Mouse (Mus musculus) macrophage (primary cell): ENCODE measurements around the gene Pknox1. TPM values are rescaled to one million over a fixed set of nuclear protein-coding genes. Genes with fewer than 3 reads are reported as not detected.
A peak's percentile ranks its signal among the peaks of the same experiment; 100 is the strongest.
"Not testable (repeated sequence)": the region's sequence is repeated elsewhere in the genome, so short reads cannot be mapped to it uniquely, and the experiment has no call there.

Source experiments
- H3K27ac ChIP-seq: fragments of 350-480 bp; formaldehyde crosslinking; 2 replicates; pipeline ENCODE4 v1.9.0; 2021
- H3K36me3 ChIP-seq: fragments of 350-480 bp; formaldehyde crosslinking; 2 replicates; pipeline ENCODE4 v1.9.0; 2021; ENCODE audit errors: inconsistent target
- H3K4me3 ChIP-seq: fragments of 350-480 bp; formaldehyde crosslinking; 2 replicates; pipeline ENCODE4 v1.9.0; 2021; ENCODE audit errors: inconsistent target
- H3K79me2 ChIP-seq: fragments of 350-480 bp; formaldehyde crosslinking; 2 replicates; pipeline ENCODE4 v1.9.0; 2021; ENCODE audit errors: inconsistent target
- WGBS: methylation state at CpG from one replicate; pipeline ENCODE4 v1.1.7; 2026; ENCODE audit warnings: inconsistent platforms; ENCODE audit not compliant: missing documents; 5-methylcytosine and 5-hydroxymethylcytosine counted together
- polyA plus RNA-seq: library from polyadenylated mRNA; stranded (reverse); fragments of 250-400 nt; gene quantifications from 3 replicates; pipeline ENCODE4 v1.2.4, GENCODE M21; 2018; ENCODE audit warnings: inconsistent platforms

Gene Pknox1
- polyA plus RNA-seq, 1 experiment from 2014 or later: 6.6 TPM

DNA sequence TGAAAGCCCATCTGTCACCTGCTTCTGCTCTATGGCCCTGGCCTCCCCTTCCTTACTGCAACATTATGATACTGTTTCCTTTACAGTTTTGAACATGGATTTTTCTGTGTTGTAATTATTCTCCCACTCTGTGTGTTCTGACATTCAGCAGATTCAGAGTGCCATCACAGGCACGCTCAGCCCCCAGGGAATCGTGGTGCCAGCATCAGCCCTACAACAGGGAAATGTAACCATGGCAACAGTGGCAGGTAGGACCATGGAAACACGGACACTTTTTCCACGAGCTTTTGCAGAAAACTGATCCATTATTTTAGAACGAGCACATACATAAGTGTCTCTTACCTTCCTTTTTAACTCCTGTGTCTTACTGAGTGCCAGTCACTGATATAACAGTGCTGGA lies 30.5 kb downstream of the Pknox1 start:
- H3K79me2 ChIP-seq: no peaks in the 10 kb centered on the region
- H3K4me3 ChIP-seq: no peak overlapping the region
- 96% methylated on average over 5 of the region's 5 CpGs for WGBS
- peak overlapping the region; percentile 42 for H3K27ac ChIP-seq
- peaks cover 26% of the 10 kb centered on the region for H3K36me3 ChIP-seq

DNA sequence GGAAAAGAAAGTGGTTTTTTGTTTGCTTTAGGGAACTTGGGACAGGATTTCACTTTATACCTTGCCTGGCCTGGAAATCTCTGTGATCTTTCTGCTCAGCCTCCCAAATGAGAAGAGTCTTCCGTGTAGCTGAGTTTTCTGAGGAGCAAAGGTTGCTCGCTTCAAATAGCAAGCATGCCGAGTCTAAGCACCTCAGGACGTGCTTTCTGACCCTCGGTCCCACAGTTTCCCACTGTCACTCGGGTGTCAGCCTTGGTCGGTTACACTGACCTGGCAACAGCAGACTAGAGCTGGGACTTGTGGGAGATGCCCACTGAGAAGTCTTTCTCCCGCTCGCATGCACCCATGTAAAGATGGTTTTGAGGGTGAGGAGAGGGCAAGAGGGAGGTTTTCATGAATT lies 33.4 kb downstream of the Pknox1 start:
- H3K36me3 ChIP-seq: peaks cover 38% of the 10 kb centered on the region
- WGBS: 97% methylated on average over 9 of the region's 9 CpGs
- no peaks in the 10 kb centered on the region for H3K79me2 ChIP-seq
- H3K4me3 ChIP-seq: no peak overlapping the region
- H3K27ac ChIP-seq: no peak overlapping the region

DNA sequence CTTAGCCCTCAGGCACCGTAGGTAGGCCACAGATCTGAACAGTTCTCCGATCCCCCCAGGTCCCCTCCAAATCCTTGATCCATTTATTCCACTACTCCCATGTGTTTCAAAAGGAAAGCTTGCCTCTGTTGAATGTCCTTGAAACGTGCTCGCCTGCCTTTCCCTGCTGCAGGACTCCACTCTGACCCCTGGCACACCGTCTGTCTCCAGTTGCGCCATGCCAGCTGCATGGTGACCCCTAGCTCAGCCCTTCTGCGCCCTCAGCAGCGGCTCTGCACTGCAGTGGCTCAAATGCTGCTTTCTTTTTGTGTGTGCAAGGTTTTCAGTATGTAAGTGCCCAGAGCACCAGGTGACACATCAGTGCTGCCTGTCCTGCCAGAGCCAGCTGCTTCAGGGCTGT lies 34.1 kb downstream of the Pknox1 start:
- no peak overlapping the region for H3K4me3 ChIP-seq
- H3K27ac ChIP-seq: no peak overlapping the region
- H3K36me3 ChIP-seq: peaks cover 43% of the 10 kb centered on the region
- 92% methylated on average over 8 of the region's 8 CpGs for WGBS
- H3K79me2 ChIP-seq: no peaks in the 10 kb centered on the region

DNA sequence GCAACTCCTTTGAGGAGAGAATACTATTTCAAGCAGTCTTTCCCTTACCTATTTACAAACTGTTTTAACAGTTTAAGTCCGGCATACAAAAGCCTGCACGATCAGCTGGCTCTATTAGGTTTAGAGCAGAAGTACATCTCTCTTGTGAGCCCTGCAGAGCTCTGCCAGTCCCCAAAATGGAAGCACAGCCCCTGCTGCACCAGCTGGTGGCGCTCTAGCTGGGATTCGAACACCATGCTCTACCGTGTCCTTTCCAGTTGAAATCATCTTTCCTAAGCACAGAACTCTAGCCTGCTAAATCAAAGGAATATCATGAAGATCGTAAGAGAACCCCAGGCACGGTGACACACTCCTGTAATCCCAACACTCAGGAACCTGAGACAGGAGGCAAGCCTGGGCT lies 41.9 kb downstream of the Pknox1 start:
- H3K4me3 ChIP-seq: no peak overlapping the region
- no peaks in the 10 kb centered on the region for H3K79me2 ChIP-seq
- 92% methylated on average over 7 of the region's 7 CpGs for whole genome bisulfite sequencing
- H3K27ac ChIP-seq: no peak overlapping the region
- H3K36me3 ChIP-seq: peaks cover 32% of the 10 kb centered on the region; the same call in 1 of the 2 replicates

DNA sequence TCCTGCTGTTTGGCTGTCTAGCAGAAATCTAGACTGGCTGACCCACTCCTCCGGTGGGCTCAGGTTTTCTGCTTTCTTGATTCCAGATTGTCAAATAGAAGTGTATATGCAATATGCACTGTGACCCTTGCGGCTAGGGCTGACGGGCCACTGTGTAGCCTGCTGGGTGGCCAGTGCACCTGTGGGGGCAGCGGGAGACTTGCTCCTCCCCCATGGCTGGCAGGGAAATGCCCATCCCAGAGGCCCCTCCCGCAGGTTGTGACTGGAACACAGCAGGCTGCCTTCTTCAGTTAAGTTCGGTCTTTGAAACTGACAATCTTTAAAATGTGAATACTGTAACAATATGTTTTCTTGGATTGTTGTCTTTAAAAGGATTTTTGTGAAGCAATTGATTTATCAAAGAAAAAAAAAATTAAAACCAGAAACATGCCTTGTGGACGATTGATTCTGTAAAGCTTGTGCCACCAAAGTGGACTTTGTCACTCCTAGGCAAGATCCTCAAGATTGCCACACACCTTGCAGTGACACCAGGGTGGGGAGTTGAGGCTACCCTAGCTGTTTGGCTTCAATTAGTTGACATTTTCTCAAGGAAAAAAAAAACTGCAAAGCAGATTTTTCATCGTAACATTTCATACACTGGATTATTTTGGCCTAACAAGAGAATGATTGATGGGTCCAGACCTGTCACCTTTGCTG lies 42.9 kb downstream of the Pknox1 start:
- Histone ChIP-seq H3K36me3 (peaks cover 23% of the 10 kb centered on the region; the same call in 1 of the 2 replicates), H3K4me3 (no peak overlapping the region), H3K27ac (no peak overlapping the region), H3K79me2 (no peaks in the 10 kb centered on the region)
- 97% methylated on average over 7 of the region's 8 CpGs for WGBS

DNA sequence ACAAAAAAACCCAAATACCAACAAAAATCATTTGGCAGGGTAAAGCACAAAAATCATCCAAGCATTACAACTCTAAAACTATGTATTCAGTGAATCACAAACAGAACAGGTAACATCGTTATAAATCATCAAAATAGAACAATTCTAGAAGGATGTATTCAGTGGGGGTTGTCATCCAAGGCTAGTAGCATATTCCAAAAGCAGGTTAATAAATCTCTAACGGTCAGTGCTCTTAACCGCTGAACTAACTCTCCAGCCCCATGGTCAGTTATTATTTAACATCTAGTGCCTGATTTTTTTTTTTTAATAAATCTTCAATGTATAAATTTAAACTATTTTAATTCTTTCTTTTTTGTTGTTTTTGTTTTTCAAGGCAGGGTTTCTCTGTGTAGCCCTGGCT lies 44.6 kb downstream of the Pknox1 start:
- not testable (repeated sequence) for H3K27ac ChIP-seq, H3K4me3 ChIP-seq, H3K79me2 ChIP-seq
- peaks cover 13% of the 10 kb centered on the region; the same call in 1 of the 2 replicates for H3K36me3 ChIP-seq
- 97% methylated on average over 3 of the region's 3 CpGs for WGBS

DNA sequence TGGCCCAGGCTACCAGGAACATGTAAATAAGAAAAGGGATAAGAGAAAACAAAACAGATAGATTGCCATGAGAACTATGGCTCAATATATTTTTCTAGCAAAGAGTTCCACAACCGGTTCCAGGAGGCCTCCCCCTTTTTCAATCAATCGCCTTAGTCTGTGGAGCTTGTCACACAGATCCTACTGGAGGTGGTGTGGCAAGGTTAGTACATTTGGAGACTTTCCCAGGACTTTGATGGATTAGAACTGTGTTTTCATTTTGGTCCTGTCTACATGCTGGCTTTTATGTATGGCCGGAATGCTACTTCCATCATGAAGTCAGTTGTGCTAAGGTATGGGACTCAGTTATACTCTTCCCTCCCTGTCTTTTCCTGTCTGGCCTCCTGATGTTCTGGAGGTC lies 45.4 kb downstream of the Pknox1 start:
- H3K4me3 ChIP-seq: no peak overlapping the region
- H3K27ac ChIP-seq: no peak overlapping the region
- H3K36me3 ChIP-seq: peaks cover 5% of the 10 kb centered on the region; the same call in 1 of the 2 replicates
- 95% methylated on average over 3 of the region's 3 CpGs for WGBS
- no peaks in the 10 kb centered on the region for H3K79me2 ChIP-seq

DNA sequence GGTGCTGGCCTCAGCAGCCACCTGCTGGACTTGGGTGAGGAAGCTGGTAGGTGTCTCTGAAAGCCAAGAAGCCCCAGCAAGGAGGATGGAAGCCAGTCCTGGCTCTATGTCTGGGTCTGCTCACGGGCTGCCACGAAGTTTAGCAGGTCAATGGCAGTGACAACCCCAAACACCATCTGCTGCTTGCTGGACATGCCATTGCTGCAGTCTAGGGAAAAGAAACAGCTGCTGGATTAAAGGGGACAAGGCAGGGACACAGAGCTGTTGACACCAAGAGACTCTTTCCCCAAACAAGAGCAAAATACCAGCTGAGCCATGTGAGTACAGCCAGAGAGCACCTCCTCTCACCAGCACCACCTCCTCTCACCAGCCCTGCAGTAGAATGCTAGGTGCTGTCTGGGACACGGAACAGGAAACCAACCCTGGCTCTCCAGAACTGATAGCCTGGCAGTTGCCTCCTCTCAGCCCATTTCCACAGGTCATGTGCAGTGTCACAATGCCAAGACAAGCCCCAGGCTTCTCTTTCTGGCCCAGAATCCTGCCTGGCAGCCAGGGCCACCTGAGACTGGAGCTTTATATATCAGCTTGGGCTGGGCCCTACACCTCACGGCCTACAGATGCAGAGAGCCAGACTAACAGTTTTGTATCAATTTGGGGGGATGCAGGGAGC lies 48.7 kb downstream of the Pknox1 start:
- no peak overlapping the region for H3K27ac ChIP-seq
- H3K4me3 ChIP-seq: no peak overlapping the region
- no peaks in the 10 kb centered on the region for H3K36me3 ChIP-seq
- WGBS: 78% methylated on average over 4 of the region's 4 CpGs
- H3K79me2 ChIP-seq: no peaks in the 10 kb centered on the region

DNA sequence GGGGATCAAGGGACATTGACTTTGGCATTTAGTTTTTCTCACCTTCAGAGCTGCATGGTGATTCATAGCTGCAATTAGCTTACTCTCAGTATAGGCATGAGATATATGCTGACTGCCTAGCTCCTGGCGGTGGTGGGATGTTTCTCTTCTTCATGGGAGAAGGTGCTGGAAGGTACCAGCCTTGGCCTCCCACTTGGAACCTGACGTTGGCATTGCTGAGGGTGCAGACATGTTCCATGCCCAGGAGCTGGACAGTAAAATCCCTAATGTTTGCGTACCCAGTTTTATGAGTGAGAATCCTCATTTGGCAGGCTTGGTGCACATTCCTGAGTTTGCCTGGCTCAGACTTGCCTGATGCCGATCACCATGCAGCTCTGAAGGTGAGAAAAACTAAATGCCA lies 58.6 kb downstream of the Pknox1 start:
- no peak overlapping the region for H3K4me3 ChIP-seq
- no peaks in the 10 kb centered on the region for H3K79me2 ChIP-seq
- WGBS: 96% methylated on average over 4 of the region's 4 CpGs
- no peaks in the 10 kb centered on the region for H3K36me3 ChIP-seq
- H3K27ac ChIP-seq: no peak overlapping the region

DNA sequence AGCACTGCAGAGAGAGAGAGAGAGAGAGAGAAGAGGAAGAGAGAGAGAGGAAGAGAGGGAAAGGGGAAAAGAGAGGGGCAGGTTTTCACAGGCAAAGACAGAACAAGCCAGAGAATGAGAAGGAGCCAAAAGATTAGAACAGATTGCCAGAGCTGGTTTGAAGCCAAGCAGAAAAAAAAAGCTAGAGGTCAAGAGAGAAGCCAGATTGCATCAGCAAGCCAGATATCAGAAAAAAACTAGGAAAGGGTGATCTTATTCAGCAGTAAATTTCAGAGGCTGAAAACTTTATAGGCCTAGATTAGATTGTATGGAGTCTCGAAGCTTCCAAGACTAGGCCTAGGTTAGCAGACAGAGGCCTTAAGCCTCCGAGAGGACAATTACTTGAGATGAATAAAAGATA lies 63.4 kb downstream of the Pknox1 start:
- WGBS: 96% methylated on average over 2 of the region's 2 CpGs
- H3K79me2 ChIP-seq: no peaks in the 10 kb centered on the region
- no peak overlapping the region for H3K27ac ChIP-seq
- H3K4me3 ChIP-seq: no peak overlapping the region
- no peaks in the 10 kb centered on the region for H3K36me3 ChIP-seq

DNA sequence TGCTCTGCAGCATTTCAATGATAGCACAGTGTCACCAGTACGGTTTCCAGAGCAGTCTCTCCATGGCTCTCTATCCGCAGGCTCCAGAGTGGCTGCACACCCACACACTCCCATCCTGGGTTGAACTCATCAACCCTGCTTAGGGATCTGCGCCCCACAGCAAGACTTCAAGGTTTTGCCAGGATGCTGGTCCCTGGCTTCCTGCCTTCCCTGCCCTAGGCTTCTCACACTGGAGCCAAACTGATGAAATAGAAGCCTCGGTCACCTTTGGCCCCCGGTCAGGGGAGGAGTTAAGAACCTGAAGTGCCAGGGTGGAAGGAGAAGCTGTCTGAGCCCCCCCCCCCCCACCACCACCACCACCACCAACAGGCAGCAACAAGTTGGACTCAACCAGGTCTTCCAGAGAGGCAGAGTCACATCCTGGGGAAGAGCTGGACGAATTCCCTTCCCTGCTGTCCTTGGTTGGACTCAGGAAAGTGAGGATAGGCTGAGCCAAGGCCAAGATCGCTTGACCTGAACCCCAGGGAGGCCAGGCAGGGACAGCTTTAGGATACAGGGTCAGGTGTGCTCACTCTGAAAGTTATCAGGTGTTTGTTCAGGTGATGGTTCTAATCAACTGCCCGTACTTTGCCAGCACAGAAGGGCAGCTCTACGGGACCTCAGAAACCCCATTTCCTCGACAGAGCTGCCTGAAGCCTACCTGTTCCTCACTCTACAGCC lies 66.7 kb downstream of the Pknox1 start:
- H3K79me2 ChIP-seq: no peaks in the 10 kb centered on the region
- 93% methylated on average over 8 of the region's 10 CpGs for WGBS
- no peak overlapping the region for H3K4me3 ChIP-seq
- no peaks in the 10 kb centered on the region for H3K36me3 ChIP-seq
- no peak overlapping the region for H3K27ac ChIP-seq

DNA sequence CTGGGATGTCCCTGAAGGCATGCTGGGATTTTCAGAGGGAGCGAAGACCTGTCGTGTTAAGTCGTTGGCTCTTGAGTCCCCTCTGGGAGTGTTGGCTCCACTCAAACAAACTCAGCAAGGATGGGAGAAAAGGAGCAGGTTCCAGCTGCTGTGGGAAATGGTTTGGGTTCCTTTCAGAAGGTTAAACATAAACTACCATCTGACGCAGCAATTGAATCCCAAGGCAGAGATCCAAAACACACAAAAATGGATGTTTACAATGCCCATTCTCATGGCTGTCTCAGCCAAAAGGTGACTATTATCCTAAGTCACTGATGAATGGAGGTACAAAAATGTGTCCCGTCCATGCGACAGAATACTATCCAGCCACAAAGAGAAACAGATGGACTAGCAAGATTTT lies 68.5 kb downstream of the Pknox1 start:
- H3K27ac ChIP-seq: no peak overlapping the region

DNA sequence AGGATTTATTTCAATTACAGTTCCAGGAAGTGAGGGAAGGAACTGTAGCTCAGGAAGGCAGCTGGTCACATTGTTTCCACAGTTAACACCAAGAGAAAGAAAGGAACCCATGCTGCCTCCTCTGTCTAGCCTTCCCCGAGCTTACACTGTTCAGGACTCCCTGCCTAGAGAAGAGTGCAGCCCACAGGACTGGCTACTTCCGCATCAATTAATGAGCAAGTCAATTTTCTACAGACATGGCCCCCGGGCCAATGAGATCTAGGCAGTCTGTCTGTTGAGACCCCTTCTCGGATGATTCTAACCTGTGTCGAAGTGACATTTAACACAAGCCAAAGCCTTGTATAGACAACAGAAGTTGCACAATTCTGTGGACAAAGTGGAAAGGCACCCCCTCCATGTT lies 70.4 kb downstream of the Pknox1 start:
- no peak overlapping the region for H3K27ac ChIP-seq
- H3K79me2 ChIP-seq: no peaks in the 10 kb centered on the region
- no peak overlapping the region for H3K4me3 ChIP-seq
- H3K36me3 ChIP-seq: no peaks in the 10 kb centered on the region
- 80% methylated on average over 5 of the region's 5 CpGs for WGBS

More for the DNA sequence above, 68.5 kb downstream of the Pknox1 start:
- Histone ChIP-seq H3K4me3 (no peak overlapping the region), H3K36me3 (no peaks in the 10 kb centered on the region), H3K79me2 (no peaks in the 10 kb centered on the region)
- WGBS: 97% methylated on average over 6 of the region's 6 CpGs

DNA sequence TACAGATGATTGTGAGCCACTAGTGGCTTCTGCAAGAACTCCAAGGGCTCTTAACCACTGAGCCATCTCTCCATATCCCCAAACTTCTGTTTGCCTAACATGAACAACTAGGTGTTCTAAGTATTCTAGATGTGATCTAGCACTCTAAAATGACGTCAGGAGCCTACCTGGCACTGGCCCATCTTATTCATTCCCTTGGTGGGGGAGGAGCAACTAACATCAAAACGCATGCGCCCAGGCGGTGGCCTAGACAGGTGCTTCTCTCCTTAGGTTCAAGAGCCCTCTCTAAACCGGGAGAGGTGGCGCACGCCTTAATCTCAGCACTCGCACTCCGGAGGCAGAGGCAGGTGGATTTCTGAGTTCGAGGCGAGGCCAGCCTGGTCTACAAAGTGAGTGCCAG lies 71.2 kb downstream of the Pknox1 start:
- 88% methylated on average over 10 of the region's 11 CpGs for WGBS
- Histone ChIP-seq H3K27ac (no peak overlapping the region), H3K36me3 (no peaks in the 10 kb centered on the region), H3K4me3 (no peak overlapping the region), H3K79me2 (no peaks in the 10 kb centered on the region)
